Mouse (Mus musculus) liver, postnatal 0 days (tissue): ENCODE measurements around the gene Pinlyp. TPM values are rescaled to one million over a fixed set of nuclear protein-coding genes. Genes with fewer than 3 reads are reported as not detected.

Source experiments
- ATAC-seq: fragments of 200-750 bp; cut with Nextera tagmentation; 2 replicates; pipeline ENCODE4 v1.8.0; 2017; ENCODE audit warnings: mild to moderate bottlenecking, moderate library complexity
- DNase-seq: peaks from one replicate; pipeline ENCODE4 v3.0.0-alpha.2; 2016
- H3K27ac ChIP-seq: fragments of 300-500 bp; sonication (generic); 2 replicates; pipeline ENCODE4 v1.5.1; 2014; ENCODE audit warnings: antibody characterized with exemption, moderate library complexity, mild to moderate bottlenecking, low read depth
- H3K27me3 ChIP-seq: fragments of 300-500 bp; sonication (generic); 2 replicates; pipeline ENCODE4 v1.6.1; 2014; ENCODE audit warnings: low read length, control low read depth, mixed read lengths; ENCODE audit not compliant: insufficient read depth
- H3K36me3 ChIP-seq: fragments of 300-500 bp; sonication (generic); replicated peaks from 2 replicates; pipeline ENCODE4 v1.6.1; 2014; ENCODE audit warnings: mild to moderate bottlenecking, control low read depth, low read length, moderate library complexity, mixed read lengths; ENCODE audit not compliant: insufficient read depth
- H3K4me1 ChIP-seq: fragments of 300-500 bp; sonication (generic); 2 replicates; pipeline ENCODE4 v1.6.1; 2014; ENCODE audit warnings: antibody characterized with exemption, mild to moderate bottlenecking, control low read depth; ENCODE audit not compliant: insufficient read depth
- H3K4me2 ChIP-seq: fragments of 300-500 bp; sonication (generic); 2 replicates; pipeline ENCODE4 v1.6.1; 2014; ENCODE audit warnings: low read depth, mild to moderate bottlenecking, low read length, moderate library complexity, mixed read lengths
- H3K4me3 ChIP-seq: fragments of 300-500 bp; sonication (generic); 2 replicates; pipeline ENCODE4 v1.5.1; 2014; ENCODE audit warnings: low read depth, low read length
- H3K9ac ChIP-seq: fragments of 300-500 bp; sonication (generic); replicated peaks from 2 replicates; pipeline ENCODE4 v1.6.1; 2014; ENCODE audit warnings: mild to moderate bottlenecking, moderate library complexity
- H3K9me3 ChIP-seq: fragments of 300-500 bp; sonication (generic); 2 replicates; pipeline ENCODE4 v1.6.1; 2016; ENCODE audit warnings: mild to moderate bottlenecking, control low read depth, low read length, mixed read lengths
- CTCF ChIP-seq: sonication (generic); IDR thresholded peaks from 2 replicates; pipeline ENCODE4 v1.5.1; 2016; ENCODE audit warnings: antibody characterized with exemption, low read depth
- EP300 ChIP-seq: IDR thresholded peaks from 2 replicates; pipeline ENCODE4 v1.6.1; 2016; ENCODE audit warnings: antibody characterized with exemption, low read depth, mild to moderate bottlenecking
- WGBS: fragments of 180-500 bp; shearing (Covaris S2); extraction: QIAGEN DNeasy Blood & Tissue Kit; methylation state at CpG from one replicate; pipeline ENCODE4 v1.1.7; 2014; ENCODE audit not compliant: insufficient replicate concordance; 5-methylcytosine and 5-hydroxymethylcytosine counted together
- polyA plus RNA-seq: library from polyadenylated mRNA; unstranded; fragments of >200 nt; fragmentation: Nextera tagmentation; extraction: Ambion mirVana; gene quantifications from 2 replicates; pipeline ENCODE4 v1.2.1, GENCODE M21; 2015

The Pinlyp gene
- polyA plus RNA-seq, 1 experiment from 2014 or later: not detected

DNA sequence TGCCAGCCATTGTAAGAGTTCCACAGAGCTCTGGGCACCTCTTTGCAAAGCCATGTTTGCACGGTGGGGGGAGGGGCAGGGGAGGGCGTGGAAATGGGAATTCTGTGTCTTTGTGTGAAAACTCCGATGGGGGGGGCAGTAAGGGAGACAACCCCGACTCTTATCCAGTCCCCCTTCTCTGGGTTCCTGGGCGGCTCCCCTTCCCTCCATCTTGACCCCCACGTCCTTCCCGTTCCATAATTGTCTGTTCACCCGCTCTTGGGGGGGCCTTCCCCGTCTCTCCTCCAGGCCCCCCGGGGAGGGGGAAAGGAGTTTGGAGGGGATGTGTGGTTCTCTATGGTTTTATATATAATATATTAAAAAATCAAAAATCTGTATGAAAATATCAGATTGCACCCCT, 41.9 kb downstream of the Pinlyp start:
- H3K4me1 ChIP-seq: peaks cover 18% of the 10 kb centered on the region
- no peak for ATAC-seq
- H3K27me3 ChIP-seq: peaks cover 38% of the 10 kb centered on the region
- H3K4me3 ChIP-seq: no peak overlapping the region
- no peak overlapping the region for H3K27ac ChIP-seq
- WGBS: 9% methylated on average over 10 of the region's 10 CpGs
- no peak for TF ChIP-seq EP300
- no peak for TF ChIP-seq CTCF
- DNase-seq: no peak
- H3K4me2 ChIP-seq: no peak overlapping the region
- no peaks in the 10 kb centered on the region for H3K36me3 ChIP-seq
- H3K9ac ChIP-seq: no peak overlapping the region
- 0 out of 2 replicates have a peak, but pooled peaks cover 2% of the 10 kb centered on the region for H3K9me3 ChIP-seq

DNA sequence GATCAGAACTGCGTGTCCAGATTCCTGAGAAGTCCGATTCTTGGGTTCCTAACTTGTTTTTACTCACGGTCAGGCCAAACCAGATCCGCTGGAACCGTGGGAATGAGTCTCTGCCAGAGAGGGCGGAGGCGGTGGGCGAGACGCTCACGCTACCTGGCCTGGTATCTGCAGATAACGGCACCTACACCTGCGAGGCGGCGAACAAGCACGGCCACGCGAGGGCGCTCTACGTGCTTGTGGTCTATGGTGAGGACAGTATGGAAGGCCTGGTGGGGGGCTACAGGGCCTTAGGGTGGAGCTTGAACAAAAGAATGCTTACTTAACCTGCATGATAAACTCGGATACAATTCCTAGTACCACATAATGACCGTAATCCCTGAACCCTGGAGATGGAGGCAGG, 44.4 kb downstream of the Pinlyp start:
- Histone ChIP-seq H3K9ac (no peak overlapping the region), H3K27me3 (peaks cover 45% of the 10 kb centered on the region), H3K4me3 (no peak overlapping the region), H3K27ac (no peak overlapping the region), H3K4me1 (peaks cover 14% of the 10 kb centered on the region), H3K4me2 (no peak overlapping the region), H3K36me3 (no peaks in the 10 kb centered on the region), H3K9me3 (0 out of 2 replicates have a peak, but pooled peaks cover 2% of the 10 kb centered on the region)
- ATAC-seq: no peak
- WGBS: 51% methylated on average over 21 of the region's 21 CpGs
- TF ChIP-seq EP300 (no peak), CTCF (peak; percentile 51)
- DNase-seq: peak; percentile 44

DNA sequence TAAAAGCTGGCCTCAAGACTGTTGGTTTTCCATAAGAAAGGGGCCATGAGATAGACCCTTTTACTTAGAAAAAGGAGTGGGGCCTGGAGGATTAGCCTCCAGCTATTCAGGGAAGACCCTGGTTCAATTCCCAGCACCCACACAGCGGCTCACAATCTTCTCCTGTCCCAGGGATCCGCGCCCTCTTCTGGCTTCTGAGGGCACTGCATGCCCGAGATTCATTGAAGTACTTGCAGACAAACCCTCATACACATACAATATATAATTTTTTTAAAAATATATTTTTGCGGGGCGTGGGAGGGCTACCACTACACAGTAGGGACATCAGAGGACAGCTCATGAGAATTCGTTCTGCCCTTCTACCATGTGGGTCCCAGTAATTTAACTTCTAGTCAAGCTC, 45.0 kb downstream of the Pinlyp start:
- Histone ChIP-seq H3K9ac (no peak overlapping the region), H3K4me2 (no peak overlapping the region), H3K36me3 (no peaks in the 10 kb centered on the region), H3K4me1 (peaks cover 12% of the 10 kb centered on the region), H3K4me3 (no peak overlapping the region), H3K27ac (no peak overlapping the region), H3K9me3 (0 out of 2 replicates have a peak, but pooled peaks cover 2% of the 10 kb centered on the region), H3K27me3 (peaks cover 45% of the 10 kb centered on the region)
- 29% methylated on average over 7 of the region's 7 CpGs for WGBS
- DNase-seq (peak; percentile 56), ATAC-seq (no peak)
- TF ChIP-seq EP300 (no peak), CTCF (peak; percentile 57)

DNA sequence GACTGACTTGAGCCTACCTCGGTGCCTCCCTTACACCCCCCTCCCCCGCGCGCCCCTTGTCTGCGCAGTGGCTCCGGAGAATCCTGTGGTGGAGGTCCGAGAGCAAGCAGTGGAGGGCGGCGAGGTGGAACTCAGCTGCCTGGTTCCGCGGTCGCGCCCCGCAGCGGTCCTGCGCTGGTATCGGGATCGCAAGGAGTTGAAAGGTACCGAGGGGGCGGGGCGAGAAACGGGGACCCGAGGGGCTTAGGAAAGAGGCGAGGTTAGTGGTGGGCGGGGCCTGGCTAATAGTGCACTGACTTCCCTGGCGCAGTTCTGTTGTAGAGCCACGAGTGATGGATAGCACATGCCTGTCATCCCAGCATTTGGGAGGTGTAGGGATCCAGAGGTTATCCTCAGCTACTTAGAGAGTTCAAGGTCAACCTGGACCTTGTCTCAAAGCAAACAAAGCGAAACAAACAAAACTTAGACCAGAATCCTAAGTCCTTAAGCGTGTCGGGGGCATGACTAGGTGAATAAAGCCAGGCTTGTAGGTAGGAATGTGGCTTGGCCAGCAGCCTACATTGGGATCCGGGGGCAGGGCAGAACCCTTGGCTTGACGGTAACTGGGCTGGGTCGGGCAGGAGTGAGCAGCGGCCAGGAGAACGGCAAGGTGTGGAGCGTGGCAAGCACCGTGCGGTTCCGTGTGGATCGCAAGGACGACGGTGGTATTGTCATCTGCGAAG, 45.9 kb downstream of the Pinlyp start:
- Histone ChIP-seq H3K4me1 (peaks cover 6% of the 10 kb centered on the region), H3K9me3 (0 out of 2 replicates have a peak, but pooled peaks cover 2% of the 10 kb centered on the region), H3K27ac (no peak overlapping the region), H3K4me3 (no peak overlapping the region), H3K27me3 (peaks cover 45% of the 10 kb centered on the region), H3K4me2 (peak overlapping the region; percentile 35), H3K36me3 (no peaks in the 10 kb centered on the region), H3K9ac (no peak overlapping the region)
- no peak for DNase-seq
- TF ChIP-seq EP300 (no peak), CTCF (no peak)
- WGBS: 11% methylated on average over 41 of the region's 43 CpGs
- no peak for ATAC-seq

Other genes with a start within 250 kb of the Pinlyp start
- gene Zfp61, start 244.9 kb downstream of the Pinlyp start, polyA plus RNA-seq: 1.6 and 1.8 TPM in 2 replicates
- gene Zfp94, start 229.5 kb downstream of the Pinlyp start, polyA plus RNA-seq: 1.8 and 2.2 TPM in 2 replicates
- gene Tescl, start 212.2 kb downstream of the Pinlyp start, polyA plus RNA-seq: not detected in 2 replicates
- 0.06 TPM in 1 of 2 replicates, not detected in the other for gene Lypd5, start 196.9 kb downstream of the Pinlyp start, polyA plus RNA-seq
- 41.0 and 41.9 TPM in 2 replicates for gene Kcnn4, start 175.9 kb downstream of the Pinlyp start, polyA plus RNA-seq
- gene Smg9, start 146.5 kb downstream of the Pinlyp start, polyA plus RNA-seq: 8.2 and 8.7 TPM in 2 replicates
- 0.18 and 0.28 TPM in 2 replicates for gene Irgc1, start 93.8 kb downstream of the Pinlyp start, polyA plus RNA-seq
- 9.3 and 10.8 TPM in 2 replicates for gene Plaur, start 83.6 kb downstream of the Pinlyp start, polyA plus RNA-seq
- gene Cadm4, start 64.1 kb downstream of the Pinlyp start, polyA plus RNA-seq: 0.17 and 0.46 TPM in 2 replicates
- 3.3 and 4.1 TPM in 2 replicates for gene Zfp428, start 39.1 kb downstream of the Pinlyp start, polyA plus RNA-seq
- gene AC161166.1, start 33.7 kb downstream of the Pinlyp start, polyA plus RNA-seq: not detected in 2 replicates
- gene Irgq, start 15.4 kb downstream of the Pinlyp start, polyA plus RNA-seq: 1.3 and 1.6 TPM in 2 replicates
- 17.9 and 18.0 TPM in 2 replicates for gene Xrcc1, start 171 bp upstream of the Pinlyp start, polyA plus RNA-seq
- 39.7 and 40.9 TPM in 2 replicates for gene Ethe1, start 41.4 kb upstream of the Pinlyp start, polyA plus RNA-seq
- gene Zfp575, start 41.5 kb upstream of the Pinlyp start, polyA plus RNA-seq: 0.13 and 0.15 TPM in 2 replicates
- 0.12 and 0.25 TPM in 2 replicates for gene Phldb3, start 64.6 kb upstream of the Pinlyp start, polyA plus RNA-seq
- gene Lypd3, start 90.4 kb upstream of the Pinlyp start, polyA plus RNA-seq: not detected in 2 replicates
- gene Tex101, start 130.6 kb upstream of the Pinlyp start, polyA plus RNA-seq: not detected in 2 replicates
- not detected in 2 replicates for gene BC049730, start 163.1 kb upstream of the Pinlyp start, polyA plus RNA-seq
- not detected in 2 replicates for gene Gm4763, start 180.8 kb upstream of the Pinlyp start, polyA plus RNA-seq
- 18.9 and 20.5 TPM in 2 replicates for gene Cd177, start 214.2 kb upstream of the Pinlyp start, polyA plus RNA-seq
- 5.0 and 5.3 TPM in 2 replicates for gene Ceacam10, start 231.1 kb upstream of the Pinlyp start, polyA plus RNA-seq